Mouse (Mus musculus) cerebellum, adult 11-12 months (tissue): ENCODE data around the gene Agr3.
A peak's percentile ranks its signal among the peaks of the same experiment; 100 is the strongest.

ENCODE experiments used
- DNase-seq: peaks from one replicate; pipeline ENCODE4 v3.0.0; 2022

The Agr3 gene

GRCm38 (mm10) chr12:35925402-35925801 is at the start of gene Agr3:
Agr3 (plus strand) TSS chr12:35925620.
- DNase-seq, result no peak

- no peak for DNase-seq
Measured at GRCm38 (mm10) chr12:35884892-35885558, 40.4 kb upstream of the Agr3 start.

GRCm38 (mm10) chr12:35889383-35889782 is 36.0 kb upstream of the Agr3 start:
- no peak for DNase-seq

- no peak for DNase-seq
Measured at GRCm38 (mm10) chr12:35890756-35891155, 34.7 kb upstream of the Agr3 start.

GRCm38 (mm10) chr12:35894304-35894900 is 31.0 kb upstream of the Agr3 start:
- DNase-seq, result no peak

GRCm38 (mm10) chr12:35895875-35896763 is 29.3 kb upstream of the Agr3 start:
- DNase-seq, result peak; percentile 10

GRCm38 (mm10) chr12:35896764-35897282 is 28.6 kb upstream of the Agr3 start:
- DNase-seq, result no peak

- DNase-seq, result no peak
Measured at GRCm38 (mm10) chr12:35910632-35911031, 14.8 kb upstream of the Agr3 start.

- DNase-seq, result no peak
Measured at GRCm38 (mm10) chr12:35915813-35916212, 9.6 kb upstream of the Agr3 start.

- no peak for DNase-seq
Measured at GRCm38 (mm10) chr12:35916467-35916866, 9.0 kb upstream of the Agr3 start.

- DNase-seq, result no peak
Measured at GRCm38 (mm10) chr12:35918031-35918430, 7.4 kb upstream of the Agr3 start.

- no peak for DNase-seq
Measured at GRCm38 (mm10) chr12:35927804-35928203, 2.4 kb downstream of the Agr3 start.

GRCm38 (mm10) chr12:35932816-35933215 is 7.4 kb downstream of the Agr3 start:
- no peak for DNase-seq

GRCm38 (mm10) chr12:35951757-35952156 is 26.3 kb downstream of the Agr3 start:
- DNase-seq, result no peak

GRCm38 (mm10) chr12:35957235-35957634 is 31.8 kb downstream of the Agr3 start:
- no peak for DNase-seq

- no peak for DNase-seq
Measured at GRCm38 (mm10) chr12:35966098-35966767, 40.8 kb downstream of the Agr3 start.

GRCm38 (mm10) chr12:35966768-35967141 is 41.3 kb downstream of the Agr3 start:
- no peak for DNase-seq

- DNase-seq, result no peak
Measured at GRCm38 (mm10) chr12:35975898-35976297, 50.5 kb downstream of the Agr3 start.

GRCm38 (mm10) chr12:35977633-35978246 is 52.3 kb downstream of the Agr3 start:
- no peak for DNase-seq

GRCm38 (mm10) chr12:35979625-35980024 is 54.2 kb downstream of the Agr3 start:
- no peak for DNase-seq

GRCm38 (mm10) chr12:35981732-35982360 is 56.4 kb downstream of the Agr3 start:
- DNase-seq, result no peak

GRCm38 (mm10) chr12:35983472-35983871 is 58.1 kb downstream of the Agr3 start:
- DNase-seq, result no peak
